Mouse (Mus musculus): ENCODE measurements around the gene Fbln5. TPM values are rescaled to one million over a fixed set of nuclear protein-coding genes. Genes with fewer than 3 reads are reported as not detected.

Fbln5 gene
- polyA plus RNA-seq, 1 experiment from 2014 or later, result 61.1 TPM

- Histone ChIP-seq H3K4me2 (no peak overlapping the region), H3K36me3 (0 out of 2 replicates have a peak, but pooled peaks cover 8% of the 10 kb centered on the region), H3K9ac (no peak overlapping the region), H3K4me3 (replicated peaks) (no peak overlapping the region), H3K9me3 (no peaks in the 10 kb centered on the region), H3K27me3 (replicated peaks) (no peaks in the 10 kb centered on the region), H3K4me1 (peaks cover 3% of the 10 kb centered on the region), H3K27ac (no peak overlapping the region)
- ATAC-seq (ENCODE audit: insufficient read depth, low FRiP score, low read depth), result no peak
- WGBS, result 58% methylated on average over 7 of the region's 7 CpGs
Observed at GRCm38 (mm10) chr12:101832179-101833114, 13.6 kb upstream of the Fbln5 start.

GRCm38 (mm10) chr12:101831221-101831620 is 12.4 kb upstream of the Fbln5 start:
- 52% methylated on average over 4 of the region's 4 CpGs for WGBS
- Histone ChIP-seq H3K4me3 (replicated peaks) (no peak overlapping the region), H3K36me3 (0 out of 2 replicates have a peak, but pooled peaks cover 8% of the 10 kb centered on the region), H3K9me3 (no peaks in the 10 kb centered on the region), H3K9ac (no peak overlapping the region), H3K27ac (peak overlapping the region; percentile 35; the same call in 1 of the 2 replicates), H3K4me1 (peaks cover 3% of the 10 kb centered on the region), H3K4me2 (no peak overlapping the region; the same call in 1 of the 2 replicates), H3K27me3 (replicated peaks) (no peaks in the 10 kb centered on the region)
- ATAC-seq (ENCODE audit: insufficient read depth, low FRiP score, low read depth), result no peak

- H3K27me3 ChIP-seq (replicated peaks), result no peaks in the 10 kb centered on the region
- no peak overlapping the region for H3K4me2 ChIP-seq
- WGBS, result 87% methylated on average over 4 of the region's 4 CpGs
- no peak overlapping the region for H3K27ac ChIP-seq
- no peaks in the 10 kb centered on the region for H3K9me3 ChIP-seq
- no peak overlapping the region for H3K9ac ChIP-seq
- no peaks in the 10 kb centered on the region for H3K36me3 ChIP-seq
- ATAC-seq (ENCODE audit: insufficient read depth, low FRiP score, low read depth), result no peak
- no peak overlapping the region for H3K4me3 ChIP-seq (replicated peaks)
- H3K4me1 ChIP-seq, result peaks cover 8% of the 10 kb centered on the region; the same call in 1 of the 2 replicates
Observed at GRCm38 (mm10) chr12:101823161-101823560, 4.3 kb upstream of the Fbln5 start.

GRCm38 (mm10) chr12:101821596-101821995 is 2.7 kb upstream of the Fbln5 start:
- H3K9me3 ChIP-seq, result no peaks in the 10 kb centered on the region
- no peak overlapping the region for H3K27ac ChIP-seq
- no peak for ATAC-seq (ENCODE audit: insufficient read depth, low FRiP score, low read depth)
- H3K4me3 ChIP-seq (replicated peaks), result no peak overlapping the region
- H3K4me2 ChIP-seq, result no peak overlapping the region
- H3K27me3 ChIP-seq (replicated peaks), result no peaks in the 10 kb centered on the region
- H3K9ac ChIP-seq, result no peak overlapping the region
- no peaks in the 10 kb centered on the region for H3K36me3 ChIP-seq
- 17% methylated on average over 3 of the region's 3 CpGs for WGBS
- peaks cover 13% of the 10 kb centered on the region; the same call in 1 of the 2 replicates for H3K4me1 ChIP-seq

- Histone ChIP-seq H3K27me3 (replicated peaks) (no peaks in the 10 kb centered on the region), H3K27ac (no peak overlapping the region)
- 35% methylated on average over 9 of the region's 9 CpGs for WGBS
Observed at GRCm38 (mm10) chr12:101819570-101819969, 715 bp upstream of the Fbln5 start.

GRCm38 (mm10) chr12:101818246-101818607 is 628 bp downstream of the Fbln5 start:
- Histone ChIP-seq H3K27me3 (replicated peaks) (no peaks in the 10 kb centered on the region), H3K9ac (no peak overlapping the region), H3K27ac (peak overlapping the region; percentile 83), H3K4me2 (peak overlapping the region; percentile 96), H3K9me3 (no peaks in the 10 kb centered on the region), H3K4me3 (replicated peaks) (peak overlapping the region; percentile 49), H3K4me1 (peaks cover 14% of the 10 kb centered on the region; the same call in 1 of the 2 replicates), H3K36me3 (no peaks in the 10 kb centered on the region)
- WGBS, result 16% methylated on average over 11 of the region's 11 CpGs
- ATAC-seq (ENCODE audit: insufficient read depth, low FRiP score, low read depth), result no peak

More at GRCm38 (mm10) chr12:101819570-101819969, 715 bp upstream of the Fbln5 start:
- no peaks in the 10 kb centered on the region for H3K36me3 ChIP-seq
- peak overlapping the region; percentile 49 for H3K4me3 ChIP-seq (replicated peaks)
- no peak for ATAC-seq (ENCODE audit: insufficient read depth, low FRiP score, low read depth)
- peak overlapping the region; percentile 96 for H3K4me2 ChIP-seq
- H3K9ac ChIP-seq, result no peak overlapping the region
- H3K4me1 ChIP-seq, result peaks cover 14% of the 10 kb centered on the region; the same call in 1 of the 2 replicates
- no peaks in the 10 kb centered on the region for H3K9me3 ChIP-seq

GRCm38 (mm10) chr12:101816810-101817209 is 2.0 kb downstream of the Fbln5 start:
- WGBS, result 48% methylated on average over 5 of the region's 5 CpGs
- Histone ChIP-seq H3K9me3 (no peaks in the 10 kb centered on the region), H3K4me2 (peak overlapping the region; percentile 38; the same call in 1 of the 2 replicates), H3K4me3 (replicated peaks) (no peak overlapping the region), H3K27ac (no peak overlapping the region), H3K36me3 (no peaks in the 10 kb centered on the region), H3K27me3 (replicated peaks) (no peaks in the 10 kb centered on the region), H3K9ac (no peak overlapping the region), H3K4me1 (peaks cover 14% of the 10 kb centered on the region; the same call in 1 of the 2 replicates)
- ATAC-seq (ENCODE audit: insufficient read depth, low FRiP score, low read depth), result no peak

- WGBS, result 83% methylated on average over 6 of the region's 6 CpGs
- no peaks in the 10 kb centered on the region for H3K9me3 ChIP-seq
- H3K4me2 ChIP-seq, result no peak overlapping the region
- H3K9ac ChIP-seq, result no peak overlapping the region
- no peak for ATAC-seq (ENCODE audit: insufficient read depth, low FRiP score, low read depth)
- no peak overlapping the region for H3K4me3 ChIP-seq (replicated peaks)
- H3K4me1 ChIP-seq, result peaks cover 14% of the 10 kb centered on the region; the same call in 1 of the 2 replicates
- no peaks in the 10 kb centered on the region for H3K36me3 ChIP-seq
- no peaks in the 10 kb centered on the region for H3K27me3 ChIP-seq (replicated peaks)
- no peak overlapping the region for H3K27ac ChIP-seq
Observed at GRCm38 (mm10) chr12:101815796-101816195, 3.1 kb downstream of the Fbln5 start.

- H3K27me3 ChIP-seq (replicated peaks), result no peaks in the 10 kb centered on the region
- H3K4me1 ChIP-seq, result peaks cover 13% of the 10 kb centered on the region; the same call in 1 of the 2 replicates
- ATAC-seq (ENCODE audit: insufficient read depth, low FRiP score, low read depth), result no peak
- WGBS, result 90% methylated on average over 2 of the region's 2 CpGs
- no peak overlapping the region for H3K4me2 ChIP-seq
- no peaks in the 10 kb centered on the region for H3K36me3 ChIP-seq
- no peak overlapping the region for H3K4me3 ChIP-seq (replicated peaks)
- H3K9ac ChIP-seq, result no peak overlapping the region
- H3K9me3 ChIP-seq, result no peaks in the 10 kb centered on the region
- no peak overlapping the region for H3K27ac ChIP-seq
Observed at GRCm38 (mm10) chr12:101814423-101814822, 4.4 kb downstream of the Fbln5 start.

- Histone ChIP-seq H3K9ac (no peak overlapping the region), H3K9me3 (no peaks in the 10 kb centered on the region), H3K36me3 (no peaks in the 10 kb centered on the region), H3K27me3 (replicated peaks) (no peaks in the 10 kb centered on the region), H3K4me3 (replicated peaks) (no peak overlapping the region), H3K4me1 (no peaks in the 10 kb centered on the region), H3K4me2 (no peak overlapping the region), H3K27ac (no peak overlapping the region)
- 62% methylated on average over 6 of the region's 6 CpGs for WGBS
- no peak for ATAC-seq (ENCODE audit: insufficient read depth, low FRiP score, low read depth)
Observed at GRCm38 (mm10) chr12:101811181-101811580, 7.7 kb downstream of the Fbln5 start.

GRCm38 (mm10) chr12:101810515-101810914 is 8.3 kb downstream of the Fbln5 start:
- Histone ChIP-seq H3K27me3 (replicated peaks) (no peaks in the 10 kb centered on the region), H3K9ac (no peak overlapping the region), H3K4me1 (no peaks in the 10 kb centered on the region), H3K4me3 (replicated peaks) (no peak overlapping the region), H3K4me2 (no peak overlapping the region), H3K27ac (no peak overlapping the region), H3K9me3 (no peaks in the 10 kb centered on the region), H3K36me3 (no peaks in the 10 kb centered on the region)
- ATAC-seq (ENCODE audit: insufficient read depth, low FRiP score, low read depth), result no peak; the same call in 1 of the 2 replicates
- 76% methylated on average over 2 of the region's 2 CpGs for WGBS

GRCm38 (mm10) chr12:101807400-101807799 is 11.5 kb downstream of the Fbln5 start:
- no peaks in the 10 kb centered on the region for H3K4me1 ChIP-seq
- H3K9me3 ChIP-seq, result no peaks in the 10 kb centered on the region
- no peak overlapping the region for H3K9ac ChIP-seq
- no peaks in the 10 kb centered on the region for H3K27me3 ChIP-seq (replicated peaks)
- no peaks in the 10 kb centered on the region for H3K36me3 ChIP-seq
- no peak overlapping the region for H3K4me3 ChIP-seq (replicated peaks)
- no peak overlapping the region for H3K4me2 ChIP-seq
- WGBS, result 59% methylated on average over 2 of the region's 2 CpGs
- no peak overlapping the region for H3K27ac ChIP-seq
- ATAC-seq (ENCODE audit: insufficient read depth, low FRiP score, low read depth), result peak; percentile 43; the same call in 1 of the 2 replicates

Measured in stomach, embryonic 15.5 days (tissue).